Mouse (Mus musculus) limb, embryonic 14.5 days (tissue): Measurements from ENCODE around the gene Pde4a. TPM values are rescaled to one million over a fixed set of nuclear protein-coding genes. Genes with fewer than 3 reads are reported as not detected.

Experiments
- ATAC-seq: fragments of 200-750 bp; cut with Nextera tagmentation; 2 replicates; pipeline ENCODE4 v1.8.0; 2017; ENCODE audit warnings: low read depth, moderate number of reproducible peaks, moderate TSS enrichment; ENCODE audit not compliant: low FRiP score
- DNase-seq: peaks from one replicate; pipeline ENCODE4 v3.0.0-alpha.2; 2015; ENCODE audit warnings: low spot score
- H3K27ac ChIP-seq: fragments of 300-500 bp; sonication (generic); replicated peaks from 2 replicates; pipeline ENCODE4 v1.5.1; 2014; ENCODE audit warnings: low read depth, mild to moderate bottlenecking, low read length, moderate library complexity, mixed read lengths
- H3K27me3 ChIP-seq: fragments of 300-500 bp; sonication (generic); 2 replicates; pipeline ENCODE4 v1.6.1; 2014; ENCODE audit warnings: low read length, mixed read lengths; ENCODE audit not compliant: control insufficient read depth, insufficient read depth
- H3K36me3 ChIP-seq: fragments of 300-500 bp; sonication (generic); 2 replicates; pipeline ENCODE4 v1.6.1; 2014; ENCODE audit warnings: mild to moderate bottlenecking, low read length, moderate library complexity, mixed read lengths; ENCODE audit not compliant: control insufficient read depth, insufficient read depth
- H3K4me1 ChIP-seq: fragments of 300-500 bp; sonication (generic); 2 replicates; pipeline ENCODE4 v1.6.1; 2014; ENCODE audit warnings: antibody characterized with exemption, low read length, mixed read lengths; ENCODE audit not compliant: control insufficient read depth, insufficient read depth
- H3K4me2 ChIP-seq: fragments of 300-500 bp; sonication (generic); replicated peaks from 2 replicates; pipeline ENCODE4 v1.6.1; 2014; ENCODE audit warnings: low read depth, mild to moderate bottlenecking, low read length, moderate library complexity; ENCODE audit not compliant: severe bottlenecking
- H3K4me3 ChIP-seq: fragments of 300-500 bp; sonication (generic); replicated peaks from 2 replicates; pipeline ENCODE4 v1.5.1; 2014; ENCODE audit warnings: low read length
- H3K9ac ChIP-seq: fragments of 300-500 bp; sonication (generic); 2 replicates; pipeline ENCODE4 v1.6.1; 2014; ENCODE audit warnings: mild to moderate bottlenecking, low read depth, low read length, moderate library complexity; ENCODE audit not compliant: severe bottlenecking
- H3K9me3 ChIP-seq: fragments of 300-500 bp; sonication (generic); 2 replicates; pipeline ENCODE4 v1.6.1; 2016; ENCODE audit warnings: low read length; ENCODE audit not compliant: control insufficient read depth
- POLR2A ChIP-seq: fragments of 200-500 bp; IDR thresholded peaks from 2 replicates; pipeline ENCODE4 v1.8.0; 2012; ENCODE audit warnings: inconsistent platforms, mild to moderate bottlenecking, moderate library complexity, borderline replicate concordance; ENCODE audit not compliant: insufficient read depth, insufficient read length; ENCODE audit errors: extremely low read depth
- WGBS: fragments of 180-500 bp; shearing (Covaris S2); extraction: QIAGEN DNeasy Blood & Tissue Kit; methylation state at CpG from one replicate; pipeline ENCODE4 v1.1.7; 2014; 5-methylcytosine and 5-hydroxymethylcytosine counted together
- polyA plus RNA-seq, 2 experiments: library from polyadenylated mRNA; depleted of rRNA in 1 of 2; stranded (reverse) in 1 of 2; unstranded in 1 of 2; fragments of >200 nt; fragmentation: Nextera tagmentation in 1 of 2; extraction: Ambion mirVana in 1 of 2; gene quantifications; 2 replicates each; pipeline versions ENCODE4 v1.2.1 to v1.2.3; 2012 to 2014

The Pde4a gene
- polyA plus RNA-seq, 2 experiments = 4.4 to 5.7 TPM

GRCm38 (mm10) chr9:21166516-21166915 is 1.0 kb downstream of the Pde4a start:
- H3K4me1 ChIP-seq = peaks cover 32% of the 10 kb centered on the region

GRCm38 (mm10) chr9:21167140-21168097 is 1.9 kb downstream of the Pde4a start:
- Histone ChIP-seq H3K36me3 (no peaks in the 10 kb centered on the region), H3K4me3 (0 out of 2 replicates have a peak overlapping the region, but pooled peaks have one; percentile 2), H3K4me2 (peak overlapping the region; percentile 36; the same call in 1 of the 2 replicates), H3K27me3 (peaks cover 48% of the 10 kb centered on the region), H3K9ac (no peak overlapping the region), H3K4me1 (peaks cover 32% of the 10 kb centered on the region), H3K27ac (peak overlapping the region; percentile 21; the same call in 1 of the 2 replicates), H3K9me3 (no peaks in the 10 kb centered on the region)
- TF ChIP-seq POLR2A = no peak
- DNase-seq = no peak
- WGBS = 47% methylated on average over 10 of the region's 10 CpGs
- ATAC-seq = no peak

More at GRCm38 (mm10) chr9:21166516-21166915, 1.0 kb downstream of the Pde4a start:
- H3K4me2 ChIP-seq = peak overlapping the region; percentile 86
- ATAC-seq (no peak), DNase-seq (no peak)
- peak overlapping the region; percentile 49 for H3K4me3 ChIP-seq
- peaks cover 50% of the 10 kb centered on the region for H3K27me3 ChIP-seq
- 31% methylated on average over 3 of the region's 3 CpGs for WGBS
- no peak overlapping the region for H3K9ac ChIP-seq
- no peaks in the 10 kb centered on the region for H3K9me3 ChIP-seq
- H3K27ac ChIP-seq = no peak overlapping the region
- no peaks in the 10 kb centered on the region for H3K36me3 ChIP-seq
- no peak for TF ChIP-seq POLR2A

GRCm38 (mm10) chr9:21168161-21169123 is 2.9 kb downstream of the Pde4a start:
- peak; percentile 66 for DNase-seq
- H3K9me3 ChIP-seq = no peaks in the 10 kb centered on the region
- WGBS = 8% methylated on average over 30 of the region's 30 CpGs
- peak overlapping the region; percentile 34; the same call in 1 of the 2 replicates for H3K27ac ChIP-seq
- peaks cover 39% of the 10 kb centered on the region for H3K27me3 ChIP-seq
- H3K4me2 ChIP-seq = peak overlapping the region; percentile 36
- peak; percentile 62; the same call in 1 of the 2 replicates for ATAC-seq
- H3K9ac ChIP-seq = peak overlapping the region; percentile 28; the same call in 1 of the 2 replicates
- H3K4me3 ChIP-seq = peak overlapping the region; percentile 2; the same call in 1 of the 2 replicates
- TF ChIP-seq POLR2A = no peak
- H3K36me3 ChIP-seq = no peaks in the 10 kb centered on the region
- H3K4me1 ChIP-seq = peaks cover 32% of the 10 kb centered on the region

- Histone ChIP-seq H3K27ac (no peak overlapping the region), H3K4me3 (no peak overlapping the region), H3K27me3 (peaks cover 32% of the 10 kb centered on the region), H3K36me3 (no peaks in the 10 kb centered on the region), H3K9me3 (no peaks in the 10 kb centered on the region), H3K9ac (no peak overlapping the region), H3K4me1 (peaks cover 29% of the 10 kb centered on the region), H3K4me2 (no peak overlapping the region)
- WGBS = 57% methylated on average over 1 of the region's 1 CpGs
- TF ChIP-seq POLR2A = no peak
- ATAC-seq (no peak), DNase-seq (no peak)
Measured at GRCm38 (mm10) chr9:21169157-21169556, 3.6 kb downstream of the Pde4a start.
